Mouse (Mus musculus): ENCODE measurements at regions not wholly inside any gene's neighbourhood (a gene's known extent, or its start where the extent isn't known, plus 50 kb on each side); places are given as distances from the start of the nearest gene placed in this dataset.

GRCm38 (mm10) chr4:8428629-8429523 is 190.0 kb upstream of the Car8 start:
- H3K27me3 ChIP-seq (ENCODE audit: control insufficient read depth, insufficient read depth, low read length) = no peaks in the 10 kb centered on the region
- no peak overlapping the region for H3K27ac ChIP-seq
- intact Hi-C loops (cut with DNase I) = no loop called here
- no peaks in the 10 kb centered on the region for H3K4me1 ChIP-seq (ENCODE audit: control insufficient read depth, insufficient read depth, low read length)
- H3K36me3 ChIP-seq (ENCODE audit: control insufficient read depth, insufficient read depth, low read length) = no peaks in the 10 kb centered on the region
- WGBS = 86% methylated on average over 11 of the region's 11 CpGs
- no peaks in the 10 kb centered on the region for H3K79me2 ChIP-seq (replicated peaks; ENCODE audit: control insufficient read depth, insufficient read depth, low read length)
- no peak for TF ChIP-seq POLR2A (IDR thresholded peaks at IDR 0.05; ENCODE audit: insufficient read depth, low read depth, low read length)
- no peak for TF ChIP-seq CTCF (IDR thresholded peaks at IDR 0.05)
- no peak for TF ChIP-seq EP300 (IDR thresholded peaks at IDR 0.05; ENCODE audit: insufficient read depth, low read depth, low read length)
- no peak overlapping the region for H3K4me3 ChIP-seq
- DNase-seq = no peak
- H3K9ac ChIP-seq (ENCODE audit: low read depth, low read length) = no peak overlapping the region

- intact Hi-C loops (cut with DNase I) = no loop called here
- no peak for DNase-seq
- Histone ChIP-seq H3K9ac (ENCODE audit: low read depth, low read length) (no peak overlapping the region), H3K79me2 (replicated peaks; ENCODE audit: control insufficient read depth, insufficient read depth, low read length) (no peaks in the 10 kb centered on the region), H3K4me3 (no peak overlapping the region), H3K36me3 (ENCODE audit: control insufficient read depth, insufficient read depth, low read length) (no peaks in the 10 kb centered on the region), H3K27me3 (ENCODE audit: control insufficient read depth, insufficient read depth, low read length) (no peaks in the 10 kb centered on the region), H3K27ac (no peak overlapping the region), H3K4me1 (ENCODE audit: control insufficient read depth, insufficient read depth, low read length) (no peaks in the 10 kb centered on the region; the same call in 1 of the 2 replicates)
- 52% methylated on average over 4 of the region's 4 CpGs for WGBS
- no peak for TF ChIP-seq POLR2A (IDR thresholded peaks at IDR 0.05; ENCODE audit: insufficient read depth, low read depth, low read length)
- no peak for TF ChIP-seq CTCF (IDR thresholded peaks at IDR 0.05)
- TF ChIP-seq EP300 (IDR thresholded peaks at IDR 0.05; ENCODE audit: insufficient read depth, low read depth, low read length) = no peak
These were observed 189.0 kb upstream of the Car8 start for GRCm38 (mm10) chr4:8427812-8428211.

- Histone ChIP-seq H3K79me2 (replicated peaks; ENCODE audit: control insufficient read depth, insufficient read depth, low read length) (no peaks in the 10 kb centered on the region), H3K4me1 (ENCODE audit: control insufficient read depth, insufficient read depth, low read length) (no peaks in the 10 kb centered on the region; the same call in 1 of the 2 replicates), H3K9ac (ENCODE audit: low read depth, low read length) (no peak overlapping the region), H3K36me3 (ENCODE audit: control insufficient read depth, insufficient read depth, low read length) (no peaks in the 10 kb centered on the region), H3K27ac (no peak overlapping the region), H3K4me3 (no peak overlapping the region), H3K27me3 (ENCODE audit: control insufficient read depth, insufficient read depth, low read length) (no peaks in the 10 kb centered on the region)
- no peak for TF ChIP-seq EP300 (IDR thresholded peaks at IDR 0.05; ENCODE audit: insufficient read depth, low read depth, low read length)
- no peak for TF ChIP-seq POLR2A (IDR thresholded peaks at IDR 0.05; ENCODE audit: insufficient read depth, low read depth, low read length)
- no peak for TF ChIP-seq CTCF (IDR thresholded peaks at IDR 0.05)
- DNase-seq = no peak
- intact Hi-C loops (cut with DNase I) = no loop called here
- 62% methylated on average over 16 of the region's 16 CpGs for WGBS
These were observed 184.7 kb upstream of the Car8 start for GRCm38 (mm10) chr4:8423392-8424045.

- TF ChIP-seq EP300 (IDR thresholded peaks at IDR 0.05; ENCODE audit: insufficient read depth, low read depth, low read length) (no peak), POLR2A (IDR thresholded peaks at IDR 0.05; ENCODE audit: insufficient read depth, low read depth, low read length) (no peak), CTCF (IDR thresholded peaks at IDR 0.05) (no peak)
- Histone ChIP-seq H3K36me3 (ENCODE audit: control insufficient read depth, insufficient read depth, low read length) (no peaks in the 10 kb centered on the region), H3K4me1 (ENCODE audit: control insufficient read depth, insufficient read depth, low read length) (no peaks in the 10 kb centered on the region; the same call in 1 of the 2 replicates), H3K9ac (ENCODE audit: low read depth, low read length) (no peak overlapping the region), H3K27ac (no peak overlapping the region), H3K27me3 (ENCODE audit: control insufficient read depth, insufficient read depth, low read length) (no peaks in the 10 kb centered on the region), H3K79me2 (replicated peaks; ENCODE audit: control insufficient read depth, insufficient read depth, low read length) (no peaks in the 10 kb centered on the region), H3K4me3 (no peak overlapping the region)
- WGBS = 92% methylated on average over 6 of the region's 6 CpGs
- intact Hi-C loops (cut with DNase I) = no loop called here
- DNase-seq = no peak
These were observed 182.4 kb upstream of the Car8 start for GRCm38 (mm10) chr4:8421285-8421684.

- TF ChIP-seq POLR2A (IDR thresholded peaks at IDR 0.05; ENCODE audit: insufficient read depth, low read depth, low read length) (no peak), EP300 (IDR thresholded peaks at IDR 0.05; ENCODE audit: insufficient read depth, low read depth, low read length) (no peak), CTCF (IDR thresholded peaks at IDR 0.05) (no peak)
- no peak for DNase-seq
- no peak overlapping the region for H3K4me3 ChIP-seq
- no peak overlapping the region for H3K27ac ChIP-seq
- H3K4me1 ChIP-seq (ENCODE audit: control insufficient read depth, insufficient read depth, low read length) = no peaks in the 10 kb centered on the region; the same call in 1 of the 2 replicates
- no peak overlapping the region for H3K9ac ChIP-seq (ENCODE audit: low read depth, low read length)
- H3K36me3 ChIP-seq (ENCODE audit: control insufficient read depth, insufficient read depth, low read length) = no peaks in the 10 kb centered on the region
- H3K27me3 ChIP-seq (ENCODE audit: control insufficient read depth, insufficient read depth, low read length) = no peaks in the 10 kb centered on the region
- intact Hi-C loops (cut with DNase I) = no loop called here
- no peaks in the 10 kb centered on the region for H3K79me2 ChIP-seq (replicated peaks; ENCODE audit: control insufficient read depth, insufficient read depth, low read length)
- 33% methylated on average over 1 of the region's 1 CpGs for WGBS
These were observed 179.7 kb upstream of the Car8 start for GRCm38 (mm10) chr4:8418374-8419031.

All from heart, adult 2 months (tissue).